Mouse (Mus musculus): ENCODE measurements around the gene Zfp609. TPM values are rescaled to one million over a fixed set of nuclear protein-coding genes. Genes with fewer than 3 reads are reported as not detected.

The Zfp609 gene
- total RNA-seq, 2 experiments from 2014 or later = 45.1 to 46.2 TPM

GRCm38 (mm10) chr9:65759256-65759655 lies 68.1 kb downstream of the Zfp609 start:
- DNase-seq = no peak

GRCm38 (mm10) chr9:65757826-65758225 lies 69.5 kb downstream of the Zfp609 start:
- no peak for DNase-seq

DNA sequence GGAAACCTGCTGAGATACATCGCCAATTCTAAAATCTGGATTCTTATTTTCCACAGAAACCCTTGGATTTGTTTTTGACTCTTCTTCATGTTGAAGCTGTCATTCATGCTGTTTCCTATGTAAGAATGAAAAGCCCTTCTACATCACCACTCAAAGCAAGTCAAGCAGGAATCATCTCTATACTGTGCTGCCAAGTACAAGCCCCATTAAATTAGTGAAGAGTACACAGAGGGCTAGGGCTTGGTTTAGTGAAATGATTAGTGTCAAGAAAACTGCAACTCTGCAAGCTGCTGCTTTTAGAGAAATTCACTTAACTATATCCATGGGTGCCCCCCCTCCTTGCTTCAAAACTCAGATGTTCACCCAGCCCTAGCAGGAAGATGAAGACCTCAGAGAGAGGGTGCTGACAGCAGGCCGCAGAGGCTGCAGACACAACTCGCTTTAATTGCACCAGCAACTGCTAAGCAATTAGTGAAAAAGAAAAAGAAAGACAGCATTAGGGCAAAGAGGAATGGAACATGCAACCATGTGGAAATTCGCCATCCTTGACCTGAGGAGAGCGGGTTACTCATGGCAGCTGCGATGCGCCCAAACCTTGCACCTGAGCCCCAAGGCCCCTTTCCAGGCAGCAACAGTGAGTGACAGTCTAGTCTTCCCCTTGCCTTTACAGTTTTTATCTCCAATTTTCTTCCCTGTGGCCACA lies 71.5 kb downstream of the Zfp609 start:
- DNase-seq = no peak

GRCm38 (mm10) chr9:65755164-65755563 lies 72.2 kb downstream of the Zfp609 start:
- no peak for DNase-seq

- no peak for DNase-seq
Observed at GRCm38 (mm10) chr9:65752632-65753031, 74.7 kb downstream of the Zfp609 start.

GRCm38 (mm10) chr9:65751906-65752305 lies 75.5 kb downstream of the Zfp609 start:
- DNase-seq = no peak

DNA sequence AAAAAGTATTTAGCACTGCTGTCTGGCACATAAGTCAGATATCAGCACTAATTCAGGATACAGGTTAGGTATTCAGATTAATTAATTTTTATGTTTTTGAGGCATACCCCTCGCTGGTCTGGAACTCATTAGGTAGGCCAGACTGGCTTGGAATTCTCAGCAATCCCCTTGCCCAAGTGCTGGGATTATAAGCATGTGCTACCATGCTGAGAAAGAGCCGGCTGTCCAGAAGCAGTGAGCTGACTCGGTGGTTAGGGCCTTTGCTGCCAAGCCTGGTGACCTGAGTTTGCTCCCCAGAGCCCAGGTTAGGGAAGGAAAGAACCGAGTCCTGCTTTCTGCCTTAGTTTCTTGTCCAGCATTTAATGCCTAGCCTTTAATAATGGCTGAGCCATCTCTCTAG lies 79.3 kb downstream of the Zfp609 start:
- no peak for DNase-seq

DNA sequence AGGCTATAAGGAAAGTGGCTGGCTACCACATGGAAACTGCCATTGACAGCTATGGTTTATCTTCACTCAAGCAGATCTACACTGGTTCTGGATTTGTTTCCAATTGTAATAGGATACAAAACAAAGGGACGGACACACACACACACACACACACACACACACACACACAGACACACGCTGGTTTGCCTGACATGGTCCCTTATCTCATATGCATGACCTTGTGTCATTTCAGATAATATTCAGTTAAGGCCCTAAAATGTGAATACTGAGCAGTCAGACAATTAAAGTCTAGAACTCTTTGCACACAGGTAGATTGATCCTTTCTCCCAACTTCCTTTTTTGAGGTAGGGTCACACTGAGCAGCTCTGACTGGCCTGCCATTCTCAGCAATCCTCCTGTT lies 80.9 kb downstream of the Zfp609 start:
- no peak for DNase-seq

GRCm38 (mm10) chr9:65745456-65745855 lies 81.9 kb downstream of the Zfp609 start:
- DNase-seq = no peak

- DNase-seq = peak; percentile 39
Observed at GRCm38 (mm10) chr9:65744171-65745082, 82.9 kb downstream of the Zfp609 start.

DNA sequence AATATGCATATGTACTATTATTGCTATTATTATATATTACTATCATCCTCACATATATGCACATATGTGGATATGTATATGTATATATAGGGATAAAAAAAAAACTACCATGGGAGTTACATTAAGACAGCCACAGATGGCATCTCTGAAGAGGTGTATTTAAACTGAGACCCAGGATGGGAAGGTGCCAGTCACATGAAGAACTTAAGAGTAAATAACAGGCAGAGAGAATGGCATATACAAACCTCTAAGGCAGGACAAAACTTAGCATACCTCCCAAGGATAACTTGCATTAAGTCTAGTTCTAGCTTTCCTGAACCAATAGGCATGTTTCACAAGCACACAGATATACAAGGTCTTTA lies 83.6 kb downstream of the Zfp609 start:
- DNase-seq = no peak

GRCm38 (mm10) chr9:65743322-65743721 lies 84.0 kb downstream of the Zfp609 start:
- no peak for DNase-seq

GRCm38 (mm10) chr9:65742777-65743176 lies 84.6 kb downstream of the Zfp609 start:
- no peak for DNase-seq

DNA sequence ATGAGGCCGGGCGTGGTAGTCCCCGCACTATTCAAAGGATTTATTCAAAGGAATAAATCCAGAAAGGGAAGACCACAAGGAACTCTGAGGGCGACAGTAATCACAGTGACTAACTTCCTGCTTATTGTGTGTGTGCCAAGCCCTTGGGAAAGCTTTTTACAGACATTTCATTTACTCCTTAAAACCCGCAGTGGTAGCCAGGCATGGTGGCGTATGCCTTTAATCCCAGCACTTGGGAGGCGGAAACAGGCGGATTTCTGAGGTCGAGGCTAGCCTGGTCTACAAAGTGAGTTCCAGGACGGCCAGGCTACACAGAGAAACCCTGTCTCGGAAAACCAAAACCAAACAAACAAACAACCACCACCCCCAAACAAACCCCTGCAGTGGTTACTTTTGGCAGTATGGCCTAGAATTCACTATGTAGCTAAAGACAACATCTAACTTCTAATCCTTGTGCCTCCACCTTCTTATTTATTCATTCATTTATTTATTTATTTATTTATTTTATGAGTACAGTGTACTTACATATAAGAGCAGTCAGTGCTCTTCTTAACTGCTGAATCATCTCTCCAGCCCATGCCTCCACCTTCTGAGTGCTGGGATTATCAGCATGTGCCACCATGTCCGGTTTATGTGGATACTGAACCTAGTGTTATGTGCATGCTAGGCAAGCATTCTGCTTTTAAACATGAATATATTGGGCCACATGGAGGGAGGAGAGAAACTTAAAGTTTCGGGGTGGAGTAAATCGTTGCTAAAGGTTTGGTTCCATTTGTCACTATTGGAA lies 86.1 kb downstream of the Zfp609 start:
- DNase-seq = no peak

- DNase-seq = no peak
Observed at GRCm38 (mm10) chr9:65734931-65735330, 92.4 kb downstream of the Zfp609 start.

DNA sequence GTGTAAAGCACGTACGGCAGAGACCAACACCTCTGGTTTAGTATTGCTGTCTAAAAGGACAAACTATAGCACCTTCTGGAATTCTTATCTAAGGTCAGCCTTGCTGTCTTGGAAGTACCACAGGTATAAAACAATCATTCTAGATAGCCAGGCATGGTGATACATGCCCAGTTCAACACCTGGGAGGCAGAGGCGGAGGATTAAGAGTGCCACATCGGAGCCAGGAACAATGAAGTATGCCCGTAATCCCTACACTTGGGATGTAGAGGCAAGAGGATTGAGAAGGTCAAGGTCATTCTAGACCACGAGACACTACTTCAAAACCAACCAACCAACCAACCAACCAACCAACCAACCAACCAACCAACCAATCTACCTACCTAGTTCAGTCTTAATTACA lies 98.8 kb downstream of the Zfp609 start:
- no peak for DNase-seq

GRCm38 (mm10) chr9:65727491-65727890 lies 99.9 kb downstream of the Zfp609 start:
- DNase-seq = no peak

DNA sequence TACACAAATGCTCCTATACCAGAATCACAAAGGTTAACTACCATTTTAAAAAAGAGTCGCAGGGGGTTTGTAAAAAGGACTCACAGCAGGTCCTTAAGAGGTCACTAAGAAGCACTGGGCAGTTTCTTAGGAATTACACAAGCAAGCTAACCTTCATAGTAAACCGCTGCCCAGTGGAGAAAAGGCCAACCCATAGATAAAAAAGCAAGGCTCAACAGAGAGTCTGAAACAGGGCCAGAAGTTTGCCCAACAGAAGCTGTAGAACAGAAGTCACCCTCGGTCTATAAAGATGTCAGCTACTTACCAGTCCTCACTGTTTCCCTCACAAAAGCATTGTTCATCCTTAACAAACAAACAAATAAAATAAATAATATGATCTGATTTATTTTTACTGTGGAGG lies 100.9 kb downstream of the Zfp609 start:
- DNase-seq = no peak

- DNase-seq = no peak
Observed at GRCm38 (mm10) chr9:65725291-65725622, 102.1 kb downstream of the Zfp609 start.

DNA sequence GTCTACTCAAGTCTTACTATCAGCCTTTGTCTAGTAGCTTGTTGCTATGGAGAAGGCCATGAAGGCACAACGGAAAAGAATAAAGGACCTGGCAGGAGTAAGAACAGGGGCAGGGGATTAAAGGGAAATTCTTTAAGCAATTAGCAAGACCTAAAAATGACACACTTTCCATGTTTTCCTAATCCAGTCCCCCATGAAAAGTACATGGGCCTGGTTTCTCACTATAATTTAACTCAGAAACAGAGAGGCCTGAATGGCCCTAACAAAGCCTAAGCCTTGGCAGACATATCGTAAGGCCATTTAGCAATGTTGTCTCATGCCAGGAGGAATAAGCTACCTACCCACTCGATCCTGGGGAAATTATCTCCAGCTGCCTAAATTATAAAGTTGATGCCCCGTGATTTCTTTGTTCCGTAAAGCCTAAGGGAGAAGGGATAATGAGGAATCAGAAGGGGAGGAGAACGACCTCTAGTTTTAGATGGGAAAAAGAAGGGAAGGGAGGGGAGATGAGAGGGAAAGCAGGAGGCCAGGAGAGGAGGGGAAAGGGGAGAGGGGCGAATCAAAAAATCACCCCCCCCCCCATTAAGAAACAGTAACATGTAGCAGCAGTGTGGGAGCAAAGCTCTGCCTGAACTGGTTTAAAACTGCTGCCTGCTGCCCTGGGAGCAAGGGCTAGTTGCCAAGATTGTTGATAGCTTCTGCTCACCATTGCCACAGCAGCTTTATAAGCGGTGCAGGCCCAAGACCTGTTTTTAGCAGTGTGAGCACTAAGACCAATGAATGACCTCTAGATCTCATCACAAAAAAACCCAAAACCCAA lies 102.7 kb downstream of the Zfp609 start:
- DNase-seq = peak; percentile 70

DNA sequence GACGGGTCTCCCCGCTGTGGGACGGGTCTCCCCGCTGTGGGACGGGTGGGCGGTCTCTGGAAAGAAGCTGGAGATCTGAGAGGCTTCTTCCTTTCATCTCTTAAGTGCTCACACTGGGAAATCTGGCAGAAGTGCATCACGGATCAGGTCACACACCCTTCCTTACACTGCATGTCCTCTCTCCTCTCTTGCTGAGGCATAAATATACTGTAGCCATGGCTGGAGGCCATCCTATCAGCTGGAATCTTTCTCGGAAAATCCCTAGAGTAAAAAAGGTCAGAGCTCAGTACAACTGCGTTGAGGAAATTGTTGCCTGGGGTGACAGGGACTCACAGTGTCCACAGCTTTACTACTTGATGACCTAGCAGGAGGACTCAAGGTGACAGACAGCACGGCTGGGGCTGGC lies 106.2 kb downstream of the Zfp609 start:
- peak; percentile 41 for DNase-seq

DNA sequence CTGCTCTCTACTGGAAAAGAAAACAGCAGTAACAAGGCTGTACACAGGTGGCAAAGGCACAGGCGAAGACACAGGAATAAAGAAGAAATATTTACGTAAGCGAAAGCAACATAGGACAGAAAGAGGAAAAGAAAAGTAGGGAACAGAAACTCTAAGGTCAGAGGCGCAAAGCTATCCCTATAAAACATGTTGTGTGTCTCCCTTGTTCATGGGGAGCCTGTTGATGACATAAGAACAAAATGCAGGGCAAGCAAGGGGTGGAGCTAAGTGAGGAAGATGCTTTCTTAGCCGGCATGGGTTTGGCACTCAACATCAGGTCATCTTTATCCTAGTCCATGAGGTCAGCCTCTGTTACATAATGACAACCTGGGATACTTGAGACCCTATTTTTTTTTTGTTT lies 109.2 kb downstream of the Zfp609 start:
- no peak for DNase-seq

Measured in heart, postnatal 4 days (tissue).